Mouse (Mus musculus) intestine, postnatal 0 days (tissue): ENCODE results near the gene Snx27. TPM values are rescaled to one million over a fixed set of nuclear protein-coding genes. Genes with fewer than 3 reads are reported as not detected.
A peak's percentile ranks its signal among the peaks of the same experiment; 100 is the strongest.

Source experiments
- ATAC-seq: fragments of 200-750 bp; cut with Nextera tagmentation; 2 replicates; pipeline ENCODE4 v1.8.0; 2017; ENCODE audit warnings: mild to moderate bottlenecking, moderate TSS enrichment, moderate library complexity
- H3K27ac ChIP-seq: fragments of 300-500 bp; sonication (generic); 2 replicates; pipeline ENCODE4 v1.5.1; 2014; ENCODE audit warnings: mild to moderate bottlenecking, low read depth, low read length, moderate library complexity
- H3K27me3 ChIP-seq: fragments of 300-500 bp; sonication (generic); replicated peaks from 2 replicates; pipeline ENCODE4 v1.6.1; 2014; ENCODE audit warnings: low read length, mixed read lengths; ENCODE audit not compliant: control insufficient read depth, insufficient read depth
- H3K36me3 ChIP-seq: fragments of 300-500 bp; sonication (generic); 2 replicates; pipeline ENCODE4 v1.6.1; 2014; ENCODE audit warnings: mild to moderate bottlenecking, moderate library complexity; ENCODE audit not compliant: control insufficient read depth, insufficient read depth
- H3K4me1 ChIP-seq: fragments of 300-500 bp; sonication (generic); replicated peaks from 2 replicates; pipeline ENCODE4 v1.6.1; 2014; ENCODE audit warnings: antibody characterized with exemption, low read length, mixed read lengths; ENCODE audit not compliant: control insufficient read depth, insufficient read depth
- H3K4me2 ChIP-seq: fragments of 300-500 bp; sonication (generic); replicated peaks from 2 replicates; pipeline ENCODE4 v1.6.1; 2014; ENCODE audit warnings: low read depth, mild to moderate bottlenecking, moderate library complexity
- H3K4me3 ChIP-seq: fragments of 300-500 bp; sonication (generic); 2 replicates; pipeline ENCODE4 v1.5.1; 2014; ENCODE audit warnings: low read depth, low read length
- H3K9ac ChIP-seq: fragments of 300-500 bp; sonication (generic); 2 replicates; pipeline ENCODE4 v1.6.1; 2014; ENCODE audit warnings: mild to moderate bottlenecking, low read depth, low read length
- H3K9me3 ChIP-seq: fragments of 300-500 bp; sonication (generic); 2 replicates; pipeline ENCODE4 v1.6.1; 2016; ENCODE audit warnings: mixed run types; ENCODE audit not compliant: control insufficient read depth
- CTCF ChIP-seq: sonication (generic); IDR thresholded peaks from 2 replicates; pipeline ENCODE4 v1.5.1; 2016; ENCODE audit warnings: low read depth, mild to moderate bottlenecking, control low read depth, antibody characterized with exemption, moderate library complexity
- WGBS: fragments of 180-500 bp; shearing (Covaris S2); extraction: QIAGEN DNeasy Blood & Tissue Kit; methylation state at CpG from one replicate; pipeline ENCODE4 v1.1.7; 2014; 5-methylcytosine and 5-hydroxymethylcytosine counted together
- polyA plus RNA-seq: library from polyadenylated mRNA; unstranded; fragments of >200 nt; fragmentation: Nextera tagmentation; extraction: Ambion mirVana; gene quantifications from 2 replicates; pipeline ENCODE4 v1.2.1, GENCODE M21; 2015

Gene Snx27
- polyA plus RNA-seq, 1 experiment from 2014 or later, result 20.9 TPM

- no peak overlapping the region for H3K4me2 ChIP-seq
- no peak for TF ChIP-seq CTCF
- H3K27ac ChIP-seq, result no peak overlapping the region
- no peak overlapping the region for H3K9ac ChIP-seq
- ATAC-seq, result peak; percentile 54
- H3K27me3 ChIP-seq, result peaks cover 10% of the 10 kb centered on the region
- no peak overlapping the region for H3K4me3 ChIP-seq
- no peaks in the 10 kb centered on the region for H3K9me3 ChIP-seq
- no peaks in the 10 kb centered on the region for H3K36me3 ChIP-seq
- 76% methylated on average over 17 of the region's 17 CpGs for WGBS
- H3K4me1 ChIP-seq, result no peaks in the 10 kb centered on the region
These were observed 99.6 kb downstream of the Snx27 start for GRCm38 (mm10) chr3:94482764-94483385.

- Histone ChIP-seq H3K4me1 (no peaks in the 10 kb centered on the region), H3K36me3 (no peaks in the 10 kb centered on the region), H3K4me2 (no peak overlapping the region), H3K27me3 (peaks cover 10% of the 10 kb centered on the region), H3K9me3 (no peaks in the 10 kb centered on the region), H3K9ac (no peak overlapping the region), H3K27ac (no peak overlapping the region), H3K4me3 (no peak overlapping the region)
- ATAC-seq, result no peak
- TF ChIP-seq CTCF, result no peak
- WGBS, result 64% methylated on average over 4 of the region's 4 CpGs
These were observed 101.1 kb downstream of the Snx27 start for GRCm38 (mm10) chr3:94481429-94481828.

- Histone ChIP-seq H3K27ac (no peak within 1 kb of the TSS), H3K9me3 (no peaks in the 10 kb centered on the region), H3K4me2 (peak within 1 kb of the TSS; percentile 49), H3K4me3 (peak within 1 kb of the TSS; percentile 20), H3K4me1 (no peaks in the 10 kb centered on the region), H3K27me3 (peaks cover 10% of the 10 kb centered on the region), H3K9ac (no peak within 1 kb of the TSS), H3K36me3 (no peaks in the 10 kb centered on the region)
- no peak for TF ChIP-seq CTCF
- no peak for ATAC-seq
- WGBS, result 15% methylated on average over 16 of the region's 16 CpGs
These were observed 102.1 kb downstream of the Snx27 start, which contains the start of gene Riiad1 for GRCm38 (mm10) chr3:94480291-94480884. Gene Riiad1 (minus strand): TSS chr3:94480341.

- no peak for ATAC-seq
- H3K36me3 ChIP-seq, result no peaks in the 10 kb centered on the region
- H3K27me3 ChIP-seq, result peaks cover 10% of the 10 kb centered on the region
- no peak overlapping the region for H3K27ac ChIP-seq
- no peak for TF ChIP-seq CTCF
- H3K9ac ChIP-seq, result no peak overlapping the region
- H3K4me1 ChIP-seq, result no peaks in the 10 kb centered on the region
- WGBS, result 4% methylated on average over 11 of the region's 11 CpGs
- peak overlapping the region; percentile 20 for H3K4me3 ChIP-seq
- H3K4me2 ChIP-seq, result peak overlapping the region; percentile 49
- no peaks in the 10 kb centered on the region for H3K9me3 ChIP-seq
These were observed 103.0 kb downstream of the Snx27 start for GRCm38 (mm10) chr3:94479564-94479963.

- no peak for TF ChIP-seq CTCF
- H3K4me3 ChIP-seq, result no peak overlapping the region
These were observed 103.8 kb downstream of the Snx27 start for GRCm38 (mm10) chr3:94478591-94479169.

GRCm38 (mm10) chr3:94477981-94478422 lies 104.5 kb downstream of the Snx27 start, which contains the start of gene Celf3:
Gene Celf3 (plus strand): TSS chr3:94478295.
- no peak within 1 kb of the TSS for H3K4me2 ChIP-seq
- no peaks in the 10 kb centered on the region for H3K9me3 ChIP-seq
- H3K4me3 ChIP-seq, result no peak within 1 kb of the TSS
- 3% methylated on average over 13 of the region's 14 CpGs for WGBS
- H3K27me3 ChIP-seq, result peaks cover 10% of the 10 kb centered on the region
- no peaks in the 10 kb centered on the region for H3K4me1 ChIP-seq
- no peak within 1 kb of the TSS for H3K27ac ChIP-seq
- no peak within 1 kb of the TSS for H3K9ac ChIP-seq
- no peak for ATAC-seq
- TF ChIP-seq CTCF, result no peak
- H3K36me3 ChIP-seq, result no peaks in the 10 kb centered on the region

More at GRCm38 (mm10) chr3:94478591-94479169, 103.8 kb downstream of the Snx27 start:
- H3K9ac ChIP-seq, result no peak overlapping the region
- no peak overlapping the region for H3K4me2 ChIP-seq
- H3K36me3 ChIP-seq, result no peaks in the 10 kb centered on the region
- WGBS, result 23% methylated on average over 9 of the region's 9 CpGs
- H3K27ac ChIP-seq, result no peak overlapping the region
- H3K27me3 ChIP-seq, result peaks cover 10% of the 10 kb centered on the region
- ATAC-seq, result no peak
- H3K9me3 ChIP-seq, result no peaks in the 10 kb centered on the region
- no peaks in the 10 kb centered on the region for H3K4me1 ChIP-seq
